Mouse (Mus musculus): ENCODE measurements around the gene Gm49673.
"Not testable (repeated sequence)": the region's sequence is repeated elsewhere in the genome, so short reads cannot be mapped to it uniquely, and the experiment has no call there.

DNA sequence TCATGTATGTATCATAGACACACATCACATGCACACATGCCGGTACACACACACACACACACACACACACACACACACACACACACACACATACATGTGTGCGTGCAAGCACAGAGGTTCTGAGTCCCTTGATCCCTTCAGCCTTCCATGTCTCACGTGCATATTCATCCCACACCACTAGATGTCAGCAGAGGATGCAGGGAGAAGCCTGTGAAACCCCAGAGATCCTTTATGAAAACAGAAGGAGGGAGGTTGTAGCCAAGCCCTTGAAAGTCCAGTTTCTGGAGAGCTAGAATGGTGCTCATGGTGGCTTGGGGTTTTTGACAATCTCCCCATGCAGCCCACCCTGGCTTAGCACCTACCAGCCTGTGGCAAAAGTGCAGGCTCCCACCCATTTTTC, 96.3 kb downstream of the Gm49673 start:
- not testable (repeated sequence) for TF ChIP-seq POLR2A (IDR thresholded peaks at IDR 0.05; ENCODE audit: borderline replicate concordance, extremely low read depth, insufficient read depth, insufficient read length, poor library complexity, severe bottlenecking)
- 0 out of 2 replicates have a peak, but pooled peaks have one; percentile 16 for TF ChIP-seq CTCF (IDR thresholded peaks at IDR 0.05; ENCODE audit: borderline replicate concordance, extremely low read depth, insufficient read depth, insufficient read length)

All from brain, embryonic 14.5 days (tissue).